Mouse (Mus musculus) cerebellum, postnatal 4 days (tissue): ENCODE data around the gene Chsy1.
"Not testable (repeated sequence)": the region's sequence is repeated elsewhere in the genome, so short reads cannot be mapped to it uniquely, and the experiment has no call there.

Experiments
- DNase-seq, 2 experiments: peaks; one replicate each; pipeline ENCODE4 v3.0.0; 2022; ENCODE audit warnings: low spot score in 2 of 2, mixed read lengths in 1 of 2

Chsy1 gene

DNA sequence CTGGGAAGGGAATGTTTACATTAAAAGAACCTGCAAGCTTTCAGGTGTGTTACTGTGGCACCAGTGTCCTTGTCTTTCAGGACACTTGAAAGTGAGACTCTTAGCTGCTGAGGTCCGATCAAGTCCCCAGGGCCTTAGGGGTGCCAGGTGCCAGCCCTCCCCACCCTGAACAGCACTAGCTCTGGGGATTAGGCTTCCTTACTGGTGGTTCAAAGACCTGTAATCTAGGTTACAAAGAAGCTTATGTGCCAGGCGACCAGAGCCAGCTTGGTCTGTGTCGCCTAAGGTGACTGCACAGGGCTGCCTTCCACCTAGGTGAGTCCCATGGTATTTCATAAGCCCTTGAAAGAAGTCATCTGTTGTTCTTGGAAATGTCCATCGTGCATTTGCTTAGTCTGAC lies 66.9 kb downstream of the Chsy1 start:
- peak in 1 of 2 experiments; percentile 15 for DNase-seq

DNA sequence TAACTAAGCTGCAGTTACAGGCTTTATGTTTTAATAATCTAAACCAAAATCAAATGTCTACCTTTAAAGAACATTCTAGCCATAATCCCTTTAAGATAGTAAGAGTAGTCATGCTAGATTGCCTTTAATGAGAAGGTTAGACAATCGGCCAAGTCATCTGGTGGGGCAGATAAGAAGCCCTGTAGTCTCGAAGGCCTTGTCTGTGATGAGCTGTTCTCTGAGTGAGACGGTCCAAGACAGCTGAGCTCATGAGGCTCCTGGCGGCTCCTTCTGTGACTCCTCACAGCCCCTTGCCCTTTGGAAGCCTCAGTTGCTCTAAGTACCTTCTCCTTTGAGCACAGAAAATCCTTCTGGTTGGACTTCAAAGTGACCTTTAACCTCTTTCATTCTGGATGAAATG lies 67.6 kb downstream of the Chsy1 start:
- no peak for DNase-seq

DNA sequence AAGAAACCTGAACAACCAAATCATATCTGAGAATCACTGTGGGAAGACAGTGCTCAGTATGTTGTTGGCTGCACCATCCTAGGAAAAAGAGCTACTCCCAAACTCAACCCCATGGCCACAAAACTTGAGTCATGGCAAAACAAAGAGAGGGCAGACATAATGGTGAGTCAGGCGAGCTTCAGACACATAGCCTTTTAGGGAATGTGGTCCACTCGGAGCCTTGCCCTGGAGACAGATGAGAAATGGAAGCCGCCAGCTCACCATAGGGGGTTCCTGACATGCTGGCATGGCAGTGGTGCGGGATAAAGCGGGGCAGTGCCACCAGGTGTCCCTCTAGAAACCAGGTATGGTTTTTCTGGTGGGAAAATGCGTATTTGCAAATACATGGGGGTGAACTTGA lies 68.8 kb downstream of the Chsy1 start:
- DNase-seq, result no peak

DNA sequence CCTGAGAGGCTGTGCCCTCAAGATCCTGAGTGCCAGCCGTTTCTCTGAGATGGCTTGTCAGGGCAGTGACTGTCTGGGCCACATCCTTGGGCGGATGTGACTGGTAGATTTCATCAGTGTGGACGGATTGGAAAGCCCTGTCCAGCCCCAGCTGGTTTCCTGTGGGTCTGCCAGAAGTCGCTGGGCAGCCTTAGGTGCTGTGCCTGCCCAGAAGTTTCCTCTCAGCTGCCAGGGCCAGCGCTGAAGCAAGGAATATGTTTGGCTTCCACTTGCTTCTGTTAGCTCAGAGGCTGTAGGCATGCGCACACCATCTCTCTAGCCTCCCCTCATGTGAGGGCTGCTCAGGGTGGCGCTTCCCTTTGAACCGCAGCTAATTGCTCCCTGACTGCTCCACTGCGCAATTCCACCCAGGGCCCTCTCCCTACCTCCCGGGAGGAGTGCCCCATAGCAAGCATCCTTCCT lies 69.8 kb downstream of the Chsy1 start:
- peak in 1 of 2 experiments; percentile 57 for DNase-seq

DNA sequence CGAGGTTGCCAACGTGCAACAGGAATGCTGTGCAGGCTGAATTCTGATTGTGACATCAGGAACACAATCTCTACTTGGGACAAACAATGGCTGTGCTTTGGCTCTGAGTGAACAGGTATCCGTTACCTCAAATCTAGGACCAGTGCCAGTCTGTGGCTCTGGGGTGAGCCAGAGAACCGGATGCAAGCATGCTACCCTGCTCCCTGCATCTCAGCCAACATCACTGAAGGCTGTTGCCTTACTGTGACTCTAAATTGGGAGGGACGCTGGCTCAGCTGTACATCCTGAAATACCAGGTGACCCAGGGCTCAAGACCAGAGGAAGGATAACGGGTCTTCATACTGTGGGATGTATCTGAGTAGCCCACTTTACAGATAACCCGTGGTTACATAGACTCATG lies 70.4 kb downstream of the Chsy1 start:
- no peak for DNase-seq

DNA sequence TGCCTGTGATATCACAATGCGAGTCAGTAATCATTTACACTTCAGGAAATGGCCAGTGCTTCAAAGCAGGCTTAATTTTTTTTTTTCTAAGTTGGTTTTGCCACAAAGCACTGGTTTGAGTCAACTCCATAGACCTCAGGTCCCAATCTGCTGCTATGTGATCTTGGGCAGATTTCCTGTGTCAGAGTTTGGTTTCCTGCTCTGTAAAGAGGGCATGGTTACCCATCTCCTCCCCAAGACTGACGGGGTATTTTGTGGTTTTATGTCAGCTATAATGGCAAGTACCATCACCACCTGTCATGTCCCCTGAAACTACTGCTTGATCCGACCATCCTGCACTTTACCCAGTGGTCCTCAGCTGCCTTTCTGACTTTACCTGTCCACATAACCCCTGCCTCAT lies 70.9 kb downstream of the Chsy1 start:
- DNase-seq, result no peak

DNA sequence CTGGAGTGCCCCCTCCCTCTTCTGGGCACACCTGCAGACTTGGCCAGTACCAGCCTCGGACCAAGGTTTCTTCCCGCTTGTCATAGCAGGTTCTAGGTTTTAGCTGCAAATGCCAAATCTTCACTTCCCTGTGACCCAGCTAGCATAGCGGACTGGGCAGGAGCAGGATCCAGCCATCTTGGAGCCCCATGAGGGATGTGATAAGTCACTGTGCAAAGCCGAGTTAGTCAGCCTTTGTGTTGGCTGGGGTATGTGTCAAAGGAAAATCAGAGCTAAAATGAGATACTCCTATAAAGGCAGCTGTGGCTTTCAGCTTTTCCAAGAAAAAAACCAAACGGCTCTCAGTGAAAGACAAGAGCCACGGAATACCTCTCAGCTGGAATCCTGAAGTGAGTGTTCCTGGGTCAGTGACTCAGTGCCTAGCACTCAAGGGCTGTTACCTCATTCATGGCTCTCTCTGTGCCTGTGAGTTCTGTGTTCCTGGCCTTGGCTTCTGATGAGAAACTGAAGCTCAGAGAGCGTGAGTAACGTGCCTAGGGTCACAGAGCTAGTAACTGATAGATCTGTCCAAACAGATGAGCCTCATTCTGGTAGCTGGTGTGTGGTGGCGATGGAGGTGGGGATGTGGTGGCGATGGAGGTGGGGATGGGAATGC lies 71.5 kb downstream of the Chsy1 start:
- no peak for DNase-seq

DNA sequence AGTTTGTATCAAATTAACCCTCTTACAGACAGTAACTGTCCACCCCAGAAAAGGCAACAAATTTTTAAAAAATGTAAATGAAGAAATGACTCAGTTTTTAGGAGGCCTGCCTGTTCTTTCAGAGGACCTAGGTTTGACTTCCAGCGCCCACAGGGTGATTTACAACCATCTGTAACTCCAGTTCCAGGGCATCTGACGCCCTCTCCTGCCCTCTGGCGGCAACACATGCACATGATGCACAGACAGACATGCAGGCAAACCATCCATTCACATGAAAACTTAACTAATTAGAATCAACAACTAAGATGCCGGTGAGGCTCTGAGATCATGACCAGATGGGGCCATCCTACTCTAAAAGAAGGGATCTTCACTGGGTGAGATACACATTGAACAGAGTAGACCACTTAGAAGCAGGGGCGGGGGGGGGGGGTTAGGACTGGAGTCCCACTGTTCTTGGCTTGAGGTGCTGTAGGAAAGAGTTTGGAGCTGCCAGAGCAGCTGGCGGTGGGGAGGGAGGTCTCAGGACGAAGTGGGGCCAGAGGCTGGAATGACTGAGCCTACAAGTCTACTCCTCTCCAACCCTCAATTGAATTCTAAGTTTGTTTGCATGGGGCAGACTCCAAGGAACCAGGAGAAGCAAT lies 72.9 kb downstream of the Chsy1 start:
- DNase-seq, result no peak

DNA sequence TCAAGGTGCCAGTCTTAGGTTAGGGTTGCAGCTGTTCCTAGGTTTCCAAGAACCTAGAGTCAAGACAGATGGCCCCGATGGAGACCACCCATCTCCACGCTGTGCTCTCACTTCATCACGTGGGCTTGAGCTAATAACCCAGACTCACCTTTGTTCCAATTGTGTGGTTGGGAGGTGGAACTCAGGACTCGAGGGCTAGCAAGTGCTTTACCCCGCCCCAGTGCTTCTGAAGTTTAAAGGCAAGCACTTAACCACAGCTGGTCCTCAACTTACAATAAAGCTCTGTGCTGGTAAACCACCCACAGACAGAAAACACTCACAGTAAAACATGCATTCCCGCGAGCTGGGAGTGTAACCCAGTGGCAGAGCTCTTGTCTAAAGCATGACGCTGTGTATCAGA lies 74.1 kb downstream of the Chsy1 start:
- no peak for DNase-seq

DNA sequence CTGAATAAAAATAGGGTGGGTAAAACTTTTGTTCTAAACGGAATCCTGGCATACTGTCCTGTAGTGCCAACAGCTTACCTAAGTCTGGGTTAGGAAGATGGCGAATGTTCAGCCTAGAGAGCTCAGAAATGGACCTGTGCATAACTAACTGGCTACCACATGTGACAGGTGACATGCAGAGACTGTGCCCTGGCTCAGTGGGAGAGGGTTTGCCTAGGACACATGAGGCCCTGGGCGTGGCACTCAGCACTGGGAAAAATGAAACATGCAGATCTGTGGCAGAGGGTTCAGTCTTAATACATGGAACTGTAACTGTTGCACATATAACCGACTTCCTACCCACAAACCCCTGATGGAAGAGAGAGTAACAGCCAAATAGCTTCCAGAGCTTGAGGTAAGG lies 74.7 kb downstream of the Chsy1 start:
- DNase-seq, result no peak

DNA sequence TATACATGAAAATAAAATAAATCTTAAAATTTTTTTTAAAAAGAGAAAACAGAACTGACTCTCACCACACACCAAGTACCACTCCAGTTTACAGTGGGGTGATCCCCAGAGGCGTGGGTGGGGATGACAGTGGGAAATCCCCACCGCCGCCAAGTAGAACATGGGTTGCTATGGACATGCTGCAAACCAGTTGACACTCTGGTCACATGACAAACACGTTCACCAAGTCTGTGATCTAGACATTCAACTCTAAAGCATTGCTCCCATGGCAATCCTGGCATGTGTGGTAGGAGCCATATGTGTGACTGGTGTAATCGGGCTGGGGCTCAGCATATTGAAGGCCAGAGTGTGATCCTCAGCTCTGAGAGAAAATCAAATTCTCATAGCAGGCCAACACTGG lies 76.1 kb downstream of the Chsy1 start:
- no peak for DNase-seq

DNA sequence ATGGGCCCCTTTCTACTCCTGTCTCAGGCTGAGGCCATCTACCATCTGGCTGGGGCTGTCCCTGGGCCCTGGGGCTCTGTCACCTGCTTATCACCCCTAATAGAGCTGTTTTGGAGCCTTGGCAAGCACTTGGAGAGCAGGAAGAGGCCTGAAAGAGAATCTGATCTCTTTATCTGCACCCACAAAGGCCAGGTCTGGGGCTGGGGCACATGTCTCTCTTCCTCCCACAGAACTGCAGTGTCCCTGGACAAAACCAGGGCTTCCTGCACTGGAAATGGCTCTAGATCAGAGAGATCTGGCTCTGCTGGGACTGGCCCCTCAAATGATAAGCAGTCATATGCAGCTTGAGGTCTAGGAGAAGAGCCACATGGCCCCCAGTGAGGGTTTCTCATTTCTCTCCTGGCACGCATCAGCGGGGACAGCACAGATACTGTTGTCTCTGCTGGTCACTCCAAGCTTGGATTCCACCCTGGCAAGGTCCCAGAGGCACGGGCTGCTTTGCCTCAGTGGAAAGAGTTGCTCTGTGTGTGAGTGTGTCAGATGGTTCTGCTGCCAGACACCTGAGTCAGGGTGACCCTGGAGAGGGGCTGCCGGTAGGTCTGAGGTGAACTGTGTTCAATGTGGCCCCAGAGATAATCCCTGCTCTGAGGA lies 78.4 kb downstream of the Chsy1 start:
- no peak for DNase-seq

DNA sequence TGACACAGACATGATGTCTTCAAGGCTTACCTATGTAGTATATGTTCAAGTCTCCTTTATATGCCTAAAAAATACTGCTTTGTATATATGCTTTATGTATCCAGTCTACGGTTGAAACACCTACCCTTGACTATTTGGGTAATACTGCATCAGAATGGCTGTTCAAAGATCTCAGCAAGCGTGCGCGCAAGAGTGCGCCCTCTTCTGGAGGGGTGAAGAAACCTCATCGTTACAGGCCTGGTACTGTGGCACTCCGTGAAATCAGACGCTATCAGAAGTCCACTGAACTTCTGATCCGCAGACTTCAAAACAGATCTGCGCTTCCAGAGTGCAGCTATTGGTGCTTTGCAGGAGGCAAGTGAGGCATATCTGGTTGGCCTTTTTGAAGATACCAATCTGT lies 81.1 kb downstream of the Chsy1 start:
- not testable (repeated sequence) for DNase-seq

DNA sequence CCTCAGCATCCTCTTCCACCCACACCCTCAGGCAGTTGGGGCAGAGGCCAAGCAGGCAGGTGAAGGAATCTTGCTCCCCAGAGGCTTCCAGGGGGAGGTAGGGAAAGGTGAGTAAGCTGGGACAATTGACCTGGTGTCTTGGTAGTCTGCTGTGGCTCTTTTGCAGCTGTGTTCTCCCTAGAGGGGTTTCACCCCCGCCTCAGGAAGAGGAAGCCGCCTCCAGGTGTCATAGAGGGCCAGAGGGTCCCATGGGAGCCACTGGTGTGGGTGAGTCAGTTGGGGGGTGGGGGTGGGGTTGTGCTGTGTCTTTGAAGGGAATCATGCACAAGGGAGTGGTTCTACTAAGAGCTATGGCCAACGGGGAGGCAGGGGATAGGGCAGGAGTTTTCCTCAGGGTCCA lies 85.2 kb downstream of the Chsy1 start:
- DNase-seq, result no peak

DNA sequence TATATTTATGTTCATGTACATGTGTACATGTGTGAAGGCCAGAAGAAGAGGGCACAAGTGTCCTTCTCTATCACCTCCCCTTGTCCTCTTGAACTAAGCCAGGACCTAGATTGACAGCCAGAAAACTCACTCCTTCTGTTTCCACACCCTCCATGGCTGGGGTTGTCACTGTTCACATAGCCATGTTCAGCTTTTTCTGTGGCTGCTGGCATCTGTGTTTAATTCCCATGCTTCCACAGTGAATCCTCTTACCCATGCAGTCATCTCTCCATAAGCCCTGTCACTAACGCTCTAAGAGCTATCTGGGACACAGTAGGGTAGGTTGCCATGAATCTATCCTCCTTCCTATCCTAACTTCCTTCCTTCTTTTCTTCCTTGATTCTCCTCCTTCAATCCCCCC lies 86.6 kb downstream of the Chsy1 start:
- DNase-seq, result no peak

DNA sequence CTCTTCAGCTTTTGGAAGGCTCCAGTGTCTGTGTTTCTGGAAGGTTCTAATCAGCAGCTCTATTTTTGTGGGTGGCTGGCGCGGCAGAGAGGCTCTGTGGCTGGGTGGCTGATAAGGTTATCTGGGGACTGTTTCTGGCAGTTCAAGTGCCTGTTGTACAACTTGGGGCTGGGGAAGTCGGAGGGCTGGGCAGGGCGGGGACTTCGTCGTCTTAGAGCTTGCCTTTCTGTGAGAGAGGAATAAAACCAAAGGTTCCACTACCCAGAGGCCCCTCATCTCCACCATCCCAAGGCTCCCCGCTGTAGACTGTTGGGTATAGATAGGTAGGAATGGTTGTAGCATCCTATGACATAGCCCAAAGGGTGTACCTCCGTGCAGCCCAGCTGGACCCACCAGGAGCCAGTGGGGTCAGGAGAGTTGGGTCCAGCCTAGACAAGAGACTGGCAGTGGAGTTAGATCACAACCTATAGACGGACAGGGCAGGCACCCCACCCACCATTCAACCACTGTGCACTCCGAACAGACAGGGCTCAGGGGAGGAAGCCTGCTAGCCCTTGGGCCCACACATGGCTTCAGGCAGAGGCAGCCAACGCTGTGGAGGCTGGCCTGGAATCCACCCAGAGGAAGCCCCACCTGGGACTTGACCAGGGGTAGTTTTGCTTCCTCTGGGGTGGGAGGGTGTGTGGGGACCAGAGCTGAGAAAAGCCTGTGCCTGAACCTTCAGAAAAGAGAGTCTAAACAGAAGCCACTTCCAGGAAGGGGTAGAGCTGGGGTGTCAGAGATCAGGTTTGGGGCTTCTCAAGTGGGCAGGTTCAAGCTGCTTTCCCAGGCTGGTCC lies 87.5 kb downstream of the Chsy1 start:
- DNase-seq, result no peak

DNA sequence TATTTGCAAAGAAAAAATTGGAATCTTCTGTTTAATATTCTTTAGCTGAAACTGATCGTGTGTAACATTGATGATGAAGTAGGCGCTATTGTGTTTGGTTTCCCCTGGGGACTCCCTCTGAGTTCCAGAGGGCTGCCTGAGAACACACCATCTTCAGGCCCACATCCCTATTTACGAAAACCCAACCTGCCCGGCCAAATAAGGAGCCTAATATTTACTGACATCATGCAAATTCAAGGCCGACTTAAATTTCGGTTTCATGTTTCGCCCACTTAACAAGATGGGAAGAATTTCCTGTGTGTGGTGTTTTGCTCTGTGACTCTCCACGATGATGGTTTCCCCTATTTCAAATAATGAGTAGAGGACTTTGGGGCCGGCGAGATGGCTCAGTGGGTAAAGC lies 89.1 kb downstream of the Chsy1 start:
- no peak for DNase-seq

DNA sequence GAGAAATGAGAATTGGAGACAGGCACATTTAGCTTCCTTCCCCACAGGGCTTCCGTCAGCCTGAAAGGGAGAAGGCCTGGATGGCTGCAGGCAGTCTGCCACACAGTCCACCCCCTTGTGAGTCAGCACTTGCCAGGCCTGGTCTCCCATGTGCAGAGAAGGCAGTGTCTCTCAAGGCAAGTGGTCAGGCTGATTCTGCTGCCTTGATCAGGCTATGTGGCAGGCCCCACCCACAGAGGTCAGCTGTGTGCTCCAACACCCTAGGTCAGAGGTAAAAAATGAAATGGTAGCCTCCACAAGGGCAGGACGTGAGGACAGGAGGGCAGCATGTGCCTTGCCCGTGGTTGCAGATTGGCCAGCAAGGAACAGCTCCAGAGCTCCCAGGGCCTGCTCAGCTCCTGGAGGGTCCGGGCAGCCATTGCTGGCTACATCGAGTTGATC lies 90.1 kb downstream of the Chsy1 start:
- DNase-seq, result no peak

DNA sequence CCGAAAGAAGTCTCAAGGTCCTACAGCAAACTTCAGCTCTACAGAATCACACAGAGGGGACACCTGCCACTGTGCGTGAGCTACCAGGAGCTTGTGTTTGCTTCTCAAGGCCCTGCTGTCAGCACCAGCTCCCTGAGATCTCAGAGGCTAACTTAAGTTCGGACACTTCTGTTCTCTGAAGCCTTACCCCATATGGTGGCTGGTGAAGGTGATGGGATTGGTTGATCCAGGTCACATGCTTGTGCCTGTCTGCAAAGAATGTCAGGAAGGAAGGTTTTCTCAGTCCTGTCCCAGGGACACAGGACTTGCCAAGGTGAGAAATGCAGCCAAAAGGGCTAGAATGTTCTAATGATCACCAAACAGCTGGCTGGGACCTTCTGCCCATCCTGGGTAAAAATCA lies 91.1 kb downstream of the Chsy1 start:
- no peak for DNase-seq

DNA sequence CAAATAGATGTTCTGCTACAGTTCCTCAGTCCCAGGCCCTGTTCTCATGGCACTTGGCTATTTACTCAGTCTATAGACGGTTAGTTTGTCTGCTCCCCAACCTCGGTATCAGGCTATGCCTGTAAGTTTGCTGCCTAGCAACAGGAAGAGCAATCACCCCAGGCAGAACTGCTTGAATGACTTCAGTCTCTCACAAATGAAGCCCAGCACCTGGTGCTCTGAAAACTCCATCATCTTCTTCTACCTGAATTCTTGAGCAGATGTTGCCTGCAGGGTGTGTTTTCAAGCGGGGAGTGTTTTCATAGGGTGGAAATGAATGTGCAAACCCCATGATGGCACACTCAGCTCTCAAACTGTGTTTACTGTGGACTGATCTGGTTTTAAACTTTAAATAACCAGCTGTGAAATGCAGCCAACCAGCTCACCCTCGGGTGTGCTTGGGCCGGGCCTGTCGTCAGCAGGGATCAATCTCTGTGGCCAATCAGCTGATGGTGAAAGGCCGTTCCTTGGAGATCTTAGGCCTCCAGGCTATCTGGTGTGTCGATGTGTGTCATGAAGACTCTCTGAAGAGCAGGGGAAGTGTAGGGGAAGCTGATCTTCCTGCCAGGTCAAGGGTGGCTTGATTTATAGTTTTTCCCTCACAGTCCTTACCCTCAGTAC lies 91.6 kb downstream of the Chsy1 start:
- no peak for DNase-seq

DNA sequence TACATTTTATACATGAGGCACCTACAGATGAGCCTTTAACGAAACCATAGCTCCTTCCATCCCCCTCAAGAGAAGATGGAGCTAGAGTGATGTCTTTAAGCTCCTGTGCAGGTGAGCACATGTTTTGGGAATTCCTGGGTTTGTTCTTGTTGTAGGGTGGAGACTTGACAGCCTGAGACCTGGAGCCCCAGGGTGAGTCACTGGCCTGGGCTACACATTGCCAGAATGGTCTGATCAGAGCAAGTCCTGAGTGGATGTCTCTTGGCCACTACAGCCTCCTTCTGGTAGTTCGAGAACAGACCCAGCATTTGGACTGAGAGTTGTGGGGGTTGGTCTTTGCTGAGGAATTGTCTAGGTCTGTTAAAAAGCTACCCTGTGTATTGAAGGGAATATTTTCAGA lies 92.3 kb downstream of the Chsy1 start:
- DNase-seq, result no peak

DNA sequence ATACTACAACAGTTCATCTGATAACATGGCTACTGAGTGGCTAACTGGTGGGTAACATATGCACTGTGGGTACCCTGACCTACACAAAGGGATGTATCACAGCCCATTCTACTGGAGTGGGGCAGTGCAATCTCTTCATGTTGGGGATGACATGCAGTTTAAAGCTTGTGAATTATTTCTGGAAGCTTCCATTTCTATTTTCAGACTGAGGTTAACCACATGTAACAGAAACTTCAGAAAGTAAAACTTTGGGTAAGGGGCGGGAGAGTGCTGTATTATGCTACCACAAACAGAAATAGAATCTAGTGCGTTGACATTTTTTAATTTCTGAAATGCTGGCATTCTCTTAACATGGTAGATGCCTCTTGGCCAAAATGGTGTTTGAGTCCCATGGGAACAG lies 100.6 kb downstream of the Chsy1 start:
- DNase-seq, result no peak
